Mouse (Mus musculus) ES-E14 (cell line): ENCODE measurements around the gene Tshb. TPM values are rescaled to one million over a fixed set of nuclear protein-coding genes. Genes with fewer than 3 reads are reported as not detected.
A peak's percentile ranks its signal among the peaks of the same experiment; 100 is the strongest.

Source experiments
- DNase-seq: peaks from one replicate; pipeline ENCODE4 v3.0.0-alpha.2; 2013; ENCODE audit warnings: low read depth, low spot score
- H3K27ac ChIP-seq: 2 replicates; pipeline ENCODE4 v1.5.1; 2012; ENCODE audit warnings: low read depth, mild to moderate bottlenecking, low read length, moderate library complexity, mixed read lengths; ENCODE audit not compliant: poor library complexity, insufficient read depth, severe bottlenecking
- H3K36me3 ChIP-seq: 2 replicates; pipeline ENCODE4 v1.6.1; 2012; ENCODE audit warnings: mild to moderate bottlenecking, low read length, moderate library complexity, mixed read lengths; ENCODE audit not compliant: control insufficient read depth, poor library complexity, insufficient read depth, severe bottlenecking
- H3K4me1 ChIP-seq, 2 experiments: fragments of 150-350 bp in 1 of 2; sonication (generic) in 1 of 2; 2 replicates each; pipeline ENCODE4 v1.6.1; 2012; ENCODE audit warnings: low read length in 2 of 2, mild to moderate bottlenecking in 1 of 2, mixed read lengths in 1 of 2; ENCODE audit not compliant: control insufficient read depth in 2 of 2, insufficient read depth in 2 of 2, poor library complexity in 1 of 2
- H3K4me3 ChIP-seq, 2 experiments: fragments of 150-350 bp in 1 of 2; sonication (generic) in 1 of 2; 2 replicates each; pipeline ENCODE4 v1.5.1; 2012; ENCODE audit warnings: low read length in 2 of 2, low read depth in 1 of 2, mild to moderate bottlenecking in 1 of 2, mixed read lengths in 1 of 2; ENCODE audit not compliant: insufficient read depth in 1 of 2, poor library complexity in 1 of 2, severe bottlenecking in 1 of 2
- H3K9ac ChIP-seq: 2 replicates; pipeline ENCODE4 v1.6.1; 2012; ENCODE audit warnings: low read depth, mild to moderate bottlenecking, low read length, mixed read lengths; ENCODE audit not compliant: poor library complexity, insufficient read depth, severe bottlenecking
- H3K9me3 ChIP-seq: fragments of 150-350 bp; sonication (generic); 2 replicates; pipeline ENCODE4 v1.6.1; 2012; ENCODE audit warnings: low read depth, mild to moderate bottlenecking, low read length; ENCODE audit not compliant: control insufficient read depth, insufficient read depth
- CHD2 ChIP-seq: IDR thresholded peaks from 2 replicates; pipeline ENCODE4 v1.6.1; 2014; ENCODE audit warnings: mild to moderate bottlenecking, low read depth, low read length, inconsistent platforms
- HCFC1 ChIP-seq: IDR thresholded peaks from 2 replicates; pipeline ENCODE4 v1.6.1; 2012; ENCODE audit warnings: low read length, inconsistent platforms, borderline replicate concordance; ENCODE audit not compliant: insufficient read depth
- MAFK ChIP-seq: IDR thresholded peaks from 2 replicates; pipeline ENCODE4 v1.6.1; 2014; ENCODE audit warnings: mild to moderate bottlenecking, low read depth, low read length, inconsistent platforms; ENCODE audit not compliant: insufficient read depth
- ZC3H11A ChIP-seq: IDR thresholded peaks from 2 replicates; pipeline ENCODE4 v1.6.1; 2012; ENCODE audit warnings: low read depth, mild to moderate bottlenecking, inconsistent platforms, low read length, borderline replicate concordance
- ZNF384 ChIP-seq: IDR thresholded peaks from 2 replicates; pipeline ENCODE4 v1.6.1; 2012; ENCODE audit warnings: low read depth, low read length, inconsistent platforms
- in situ Hi-C, 2 experiments: fragments of 600-800 bp; cut with MboI; formaldehyde crosslinking; loops; one replicate each; pipeline ENCODE4 v1.15.1; 2025; ENCODE audit warnings: low sequenced_read_pairs in 2 of 2, inconsistent platforms in 1 of 2; ENCODE audit not compliant: unreplicated experiment in 2 of 2
- total RNA-seq: library from RNA; depleted of rRNA; stranded (reverse); fragments of 300-350 nt; gene quantifications from 2 replicates; pipeline ENCODE4 v1.2.3, GENCODE M21; 2012; rRNA removed

Gene Tshb
- total RNA-seq, result not detected in 2 replicates

- no peak within 1 kb of the TSS for H3K27ac ChIP-seq
- no peak within 1 kb of the TSS for H3K9ac ChIP-seq
- in situ Hi-C loops, result no loop called here
- no peaks in the 10 kb centered on the region for H3K9me3 ChIP-seq
- no peak for DNase-seq
- no peak within 1 kb of the TSS for H3K4me3 ChIP-seq
- no peaks in the 10 kb centered on the region for H3K36me3 ChIP-seq
- no peak for TF ChIP-seq ZNF384
- no peak for TF ChIP-seq ZC3H11A
- TF ChIP-seq HCFC1, result no peak
- TF ChIP-seq MAFK, result no peak
- no peaks in the 10 kb centered on the region for H3K4me1 ChIP-seq
These were observed at the start of gene Tshb for GRCm38 (mm10) chr3:102782618-102783017. Gene Tshb, minus strand, starts transcription at chr3:102782718.

GRCm38 (mm10) chr3:102803937-102804336 lies 21.4 kb upstream of the Tshb start:
- Histone ChIP-seq H3K4me3 (no peak overlapping the region), H3K9me3 (no peaks in the 10 kb centered on the region), H3K4me1 (no peaks in the 10 kb centered on the region), H3K9ac (no peak overlapping the region), H3K27ac (no peak overlapping the region), H3K36me3 (no peaks in the 10 kb centered on the region)
- in situ Hi-C loops, result loop anchor here in 1 of 2 experiments (10.0 to 25.0 kb wide), 2 partner anchors 99 to 467 kb away; no protein-coding TSS in a partner anchor
- peak; percentile 51 for DNase-seq
- TF ChIP-seq HCFC1 (no peak), CHD2 (no peak), ZC3H11A (peak; percentile 89)

GRCm38 (mm10) chr3:102787369-102787768 lies 4.9 kb upstream of the Tshb start:
- Histone ChIP-seq H3K9ac (no peak overlapping the region), H3K9me3 (no peaks in the 10 kb centered on the region), H3K4me1 (no peaks in the 10 kb centered on the region), H3K4me3 (no peak overlapping the region), H3K36me3 (no peaks in the 10 kb centered on the region), H3K27ac (no peak overlapping the region)
- in situ Hi-C loops, result no loop called here
- DNase-seq, result no peak
- TF ChIP-seq CHD2 (no peak), HCFC1 (no peak), ZNF384 (no peak), MAFK (no peak), ZC3H11A (no peak)

- H3K9me3 ChIP-seq, result no peaks in the 10 kb centered on the region
- no peaks in the 10 kb centered on the region for H3K36me3 ChIP-seq
- H3K27ac ChIP-seq, result no peak overlapping the region
- H3K4me1 ChIP-seq, result no peaks in the 10 kb centered on the region
- TF ChIP-seq HCFC1 (no peak), ZNF384 (no peak), CHD2 (no peak), MAFK (no peak), ZC3H11A (no peak)
- no peak overlapping the region for H3K4me3 ChIP-seq
- no peak overlapping the region for H3K9ac ChIP-seq
- DNase-seq, result no peak
- in situ Hi-C loops, result no loop called here
These were observed 9.5 kb downstream of the Tshb start for GRCm38 (mm10) chr3:102773018-102773417.

GRCm38 (mm10) chr3:102764850-102765249 lies 17.7 kb downstream of the Tshb start:
- Histone ChIP-seq H3K36me3 (no peaks in the 10 kb centered on the region), H3K27ac (no peak overlapping the region)
- TF ChIP-seq MAFK (no peak), ZC3H11A (no peak), HCFC1 (no peak), CHD2 (no peak), ZNF384 (no peak)

More at GRCm38 (mm10) chr3:102764850-102765249, 17.7 kb downstream of the Tshb start:
- no peak for DNase-seq
- in situ Hi-C loops, result no loop called here
- Histone ChIP-seq H3K9ac (no peak overlapping the region), H3K4me3 (no peak overlapping the region), H3K4me1 (no peaks in the 10 kb centered on the region), H3K9me3 (no peaks in the 10 kb centered on the region)
